Mouse (Mus musculus) cerebellum, adult 8-10 months (tissue): ENCODE data around the gene Kirrel3.
A peak's percentile ranks its signal among the peaks of the same experiment; 100 is the strongest.

Experiments
- DNase-seq: peaks from one replicate; pipeline ENCODE4 v3.0.0; 2022

Gene Kirrel3

GRCm38 (mm10) chr9:34837700-34838462 is 352.2 kb downstream of the Kirrel3 start:
- DNase-seq: no peak

- DNase-seq: no peak
Measured at GRCm38 (mm10) chr9:34843275-34843965, 357.7 kb downstream of the Kirrel3 start.

DNA sequence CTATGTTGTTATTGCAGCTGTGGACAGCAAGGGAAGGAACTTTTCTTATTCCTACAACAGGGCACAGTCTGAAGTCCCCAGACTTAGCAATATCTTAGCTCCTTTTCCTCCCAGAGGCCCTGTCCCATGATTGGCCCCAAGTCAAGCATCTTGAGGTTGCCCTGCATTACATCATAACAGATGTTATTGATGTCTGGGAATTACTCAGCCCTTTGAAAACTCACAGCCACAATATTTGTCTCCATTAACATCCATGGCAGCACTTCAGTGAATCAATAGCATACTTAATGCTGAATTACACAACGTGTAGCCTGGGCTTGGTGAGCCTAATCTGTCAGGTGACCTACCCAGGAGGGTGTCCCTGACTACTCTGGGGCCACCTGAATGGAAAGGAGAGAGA is 360.7 kb downstream of the Kirrel3 start:
- DNase-seq: no peak

DNA sequence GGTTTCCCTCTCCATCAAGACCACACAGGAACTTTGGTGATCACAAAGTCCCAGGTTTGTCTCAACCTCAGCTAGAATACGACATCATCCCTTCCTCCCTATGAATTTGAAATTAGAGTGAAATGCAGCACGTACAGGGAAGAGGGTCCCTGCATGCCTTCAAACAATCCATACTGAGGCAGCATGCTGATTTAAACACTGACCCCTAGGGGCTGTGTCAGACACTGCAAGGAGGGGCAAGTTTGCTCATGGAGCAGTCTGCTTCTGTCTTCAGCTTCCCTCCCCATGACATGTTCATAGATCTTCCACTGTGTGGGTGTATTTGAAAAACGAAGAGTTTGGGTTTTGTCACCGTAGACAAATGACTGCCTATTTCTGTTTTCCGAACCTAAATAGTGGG is 362.0 kb downstream of the Kirrel3 start:
- DNase-seq: no peak

- DNase-seq: no peak
Measured at GRCm38 (mm10) chr9:34851136-34851535, 365.4 kb downstream of the Kirrel3 start.

GRCm38 (mm10) chr9:34857575-34857974 is 371.9 kb downstream of the Kirrel3 start:
- DNase-seq: no peak

- no peak for DNase-seq
Measured at GRCm38 (mm10) chr9:34858071-34858470, 372.4 kb downstream of the Kirrel3 start.

DNA sequence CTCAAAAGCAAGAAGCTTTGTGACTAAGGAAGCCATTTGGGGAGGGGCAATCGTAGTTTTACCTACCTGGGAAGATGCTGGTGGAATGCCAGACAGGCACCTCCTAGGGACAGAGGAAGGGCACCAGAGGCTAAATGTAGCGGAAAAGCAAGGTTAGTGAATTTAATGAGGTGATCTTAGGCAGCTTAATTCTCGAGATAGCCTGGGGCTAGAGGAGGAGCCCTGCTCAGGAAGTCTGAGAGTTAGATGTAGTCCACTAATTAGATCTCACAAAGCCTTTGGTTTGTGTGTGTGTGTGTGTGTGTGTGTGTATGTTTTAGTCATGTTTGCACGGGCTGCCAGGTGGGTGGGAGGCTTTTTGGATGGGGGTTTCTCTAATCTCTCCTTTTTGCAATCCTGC is 375.2 kb downstream of the Kirrel3 start:
- no peak for DNase-seq

DNA sequence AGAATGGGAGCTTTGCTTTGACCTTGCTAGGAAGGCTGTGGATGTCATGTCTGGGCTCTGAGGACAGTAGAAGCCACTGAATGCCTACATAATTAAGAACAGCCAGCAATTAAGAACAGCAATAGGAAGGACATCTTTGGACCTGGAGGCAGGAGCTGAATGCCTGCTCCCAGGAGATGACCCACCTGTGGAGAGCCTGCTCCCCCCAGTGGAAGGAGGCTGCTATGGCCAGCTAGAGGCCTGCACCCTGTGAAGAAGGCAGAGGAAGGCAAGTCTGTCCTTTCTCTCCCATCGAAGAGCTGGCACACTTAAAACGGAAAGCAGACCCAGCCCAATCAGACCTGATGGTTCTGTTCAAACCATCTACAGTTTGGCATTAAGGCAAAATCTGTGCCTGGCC is 376.1 kb downstream of the Kirrel3 start:
- DNase-seq: peak; percentile 76

- no peak for DNase-seq
Measured at GRCm38 (mm10) chr9:34865606-34866005, 379.9 kb downstream of the Kirrel3 start.

DNA sequence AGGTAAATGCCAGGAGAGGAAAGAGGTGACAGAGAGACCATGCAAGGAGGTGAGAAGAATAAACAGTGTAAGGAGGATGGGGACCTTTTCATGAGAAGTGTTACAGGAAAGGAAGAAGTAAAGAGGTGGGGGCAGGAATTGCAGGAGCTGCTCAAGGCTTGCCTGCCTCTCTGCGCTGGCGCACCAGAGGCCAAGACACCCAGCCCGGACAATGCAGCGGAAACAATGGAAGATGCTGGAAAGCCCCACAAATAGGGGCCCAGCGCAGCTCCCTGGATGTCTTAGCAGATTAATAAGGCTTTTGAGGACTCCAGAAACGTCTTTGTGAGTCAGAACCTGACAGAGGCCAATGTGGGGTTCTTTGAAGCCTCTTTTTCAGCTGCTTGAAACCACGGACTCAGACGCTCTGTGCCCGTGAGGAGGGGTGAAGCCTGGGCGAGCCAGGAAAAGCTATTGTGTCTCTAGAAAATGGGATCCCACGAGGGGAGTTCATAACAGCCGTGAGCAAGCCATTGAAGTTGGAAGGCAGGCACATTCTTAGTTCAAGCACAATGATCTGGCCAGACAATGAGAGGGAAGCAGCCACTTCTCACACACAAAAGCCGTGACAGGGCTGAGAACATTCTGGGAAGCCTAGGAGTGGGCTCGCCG is 385.7 kb downstream of the Kirrel3 start:
- DNase-seq: no peak

DNA sequence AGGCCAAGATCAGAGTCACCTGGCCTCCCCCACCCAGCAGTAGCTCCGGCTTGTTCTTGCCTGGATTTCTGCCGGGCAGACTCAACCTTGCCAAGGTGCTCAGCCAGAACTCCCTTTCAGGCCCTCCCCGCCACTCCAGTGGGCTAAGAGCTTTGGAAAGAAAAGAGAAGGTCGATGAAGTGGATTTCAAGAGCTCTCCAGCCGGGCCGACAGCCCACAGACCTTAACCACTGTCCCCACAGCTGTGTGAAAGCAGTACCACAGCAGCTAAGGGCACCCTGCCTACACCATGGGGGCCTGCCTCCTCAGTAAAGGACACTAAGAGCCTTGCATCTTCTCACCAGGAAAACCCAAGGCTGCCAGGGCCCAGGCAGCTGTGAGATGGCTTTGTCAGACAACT is 389.5 kb downstream of the Kirrel3 start:
- DNase-seq: no peak

GRCm38 (mm10) chr9:34877186-34877585 is 391.5 kb downstream of the Kirrel3 start:
- DNase-seq: no peak

DNA sequence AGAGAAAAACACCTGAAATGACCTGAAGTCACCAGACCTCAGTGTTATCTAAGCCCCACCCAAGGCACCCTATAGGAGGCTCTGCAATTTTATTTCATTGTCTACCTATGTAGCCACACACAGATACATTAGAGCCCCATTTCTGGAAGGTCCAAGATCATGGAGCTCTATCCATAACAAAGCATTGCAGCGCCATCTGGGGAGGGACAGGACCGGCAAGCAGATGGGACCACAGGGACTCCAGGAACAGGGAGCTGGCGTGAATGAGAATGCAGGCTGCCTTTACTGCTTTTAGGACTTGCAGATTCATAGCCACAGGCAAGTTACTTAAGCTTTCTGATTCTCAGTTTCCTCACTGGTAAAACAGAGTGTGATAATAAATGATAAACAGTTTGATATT is 392.1 kb downstream of the Kirrel3 start:
- DNase-seq: peak; percentile 67

GRCm38 (mm10) chr9:34881750-34882149 is 396.1 kb downstream of the Kirrel3 start:
- DNase-seq: no peak

DNA sequence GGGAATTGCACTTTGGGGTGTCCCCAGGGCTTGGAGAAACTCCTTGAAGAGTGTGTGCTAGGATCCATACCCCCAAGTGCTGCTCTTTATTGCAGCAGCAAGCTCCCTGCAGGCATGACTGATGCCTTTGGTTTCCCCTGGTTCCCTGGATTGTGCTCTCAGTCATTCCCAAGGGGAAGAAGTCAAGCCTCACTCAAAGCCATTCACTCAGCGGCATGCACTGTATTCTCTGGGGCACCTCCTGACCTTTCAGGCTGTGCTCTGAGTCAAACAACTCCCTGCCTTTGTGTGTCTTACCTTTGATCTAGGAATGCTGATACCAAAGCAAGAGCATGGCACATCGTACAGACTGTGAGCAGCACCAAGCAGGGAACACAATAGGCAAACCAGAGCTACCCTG is 396.5 kb downstream of the Kirrel3 start:
- DNase-seq: no peak

DNA sequence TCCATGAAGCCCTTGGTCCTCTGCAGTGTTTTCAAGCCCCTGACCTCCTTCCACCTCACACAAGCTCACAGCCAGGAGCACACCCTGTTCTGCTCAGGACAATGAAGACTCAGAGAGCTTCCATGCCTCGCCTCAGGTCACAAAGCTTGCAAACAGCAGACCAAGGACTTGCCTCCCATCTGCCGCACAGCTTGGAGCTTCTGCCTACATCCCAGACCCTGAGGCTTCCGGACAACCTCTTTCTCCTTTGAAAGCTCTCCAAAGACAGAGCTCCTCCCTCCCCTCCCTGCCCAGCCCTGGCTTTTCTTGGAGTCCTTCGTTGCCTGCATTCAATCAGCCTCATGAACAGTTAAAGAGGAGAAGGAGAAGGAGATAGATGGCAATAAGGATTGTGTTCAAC is 397.4 kb downstream of the Kirrel3 start:
- DNase-seq: peak; percentile 65

- no peak for DNase-seq
Measured at GRCm38 (mm10) chr9:34884325-34884724, 398.6 kb downstream of the Kirrel3 start.

DNA sequence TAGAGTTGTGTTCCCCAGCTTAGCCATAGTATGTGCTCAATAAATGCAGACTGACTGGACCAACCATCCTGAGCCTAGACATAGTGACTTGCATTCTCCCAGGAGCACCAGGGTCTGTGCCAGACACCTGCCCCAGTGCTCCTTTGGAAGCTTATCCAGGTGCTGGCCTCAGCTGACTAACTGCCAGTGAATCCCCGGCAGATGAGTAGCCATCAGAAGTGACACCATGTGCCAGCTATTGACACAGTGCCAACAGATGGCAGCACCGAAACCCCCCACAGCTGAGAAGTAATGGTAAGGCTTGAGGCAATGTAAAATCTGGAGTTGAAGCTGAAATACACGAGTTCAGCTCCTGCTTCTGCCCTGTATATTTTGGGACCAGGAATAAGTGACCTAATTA is 399.2 kb downstream of the Kirrel3 start:
- no peak for DNase-seq

DNA sequence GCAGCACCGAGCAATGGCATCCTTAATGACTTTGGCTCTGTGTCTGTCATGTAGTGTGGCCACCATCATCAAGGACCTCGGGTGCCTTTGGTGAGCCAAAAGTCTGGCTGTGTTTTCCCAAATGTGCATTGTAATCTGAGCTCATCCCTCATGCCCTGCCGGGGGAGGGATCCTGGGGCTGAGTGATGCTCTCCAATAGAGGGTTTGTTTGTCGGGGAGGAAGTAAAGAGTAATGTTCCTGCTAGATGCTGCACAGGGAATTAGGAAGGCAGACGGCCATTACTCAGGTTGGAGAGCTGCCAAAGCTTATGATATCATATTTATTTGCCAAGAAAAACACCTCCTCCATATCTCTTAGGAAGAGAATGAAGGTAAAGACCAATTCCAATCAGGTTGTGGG is 401.1 kb downstream of the Kirrel3 start:
- DNase-seq: peak; percentile 73

GRCm38 (mm10) chr9:34887196-34887595 is 401.5 kb downstream of the Kirrel3 start:
- peak; percentile 56 for DNase-seq

DNA sequence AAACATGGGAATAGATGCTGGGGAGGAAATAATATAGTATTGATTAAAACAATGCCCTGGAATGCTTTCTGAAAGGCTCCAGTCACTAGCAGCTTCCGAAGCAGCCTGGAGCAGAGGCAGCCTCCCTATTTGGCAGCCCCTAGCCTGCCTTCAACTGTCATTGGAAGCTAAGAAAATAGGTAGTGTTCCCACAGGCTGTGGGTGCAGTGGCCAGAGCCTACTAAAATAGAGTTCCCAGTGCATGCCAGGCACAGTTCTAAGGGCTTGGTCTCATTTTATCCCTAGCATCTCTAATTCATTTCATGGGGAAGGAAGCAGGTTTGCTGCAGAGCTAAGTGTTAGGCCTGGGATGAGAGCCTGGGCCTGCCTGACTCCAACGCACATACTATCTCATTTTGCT is 402.6 kb downstream of the Kirrel3 start:
- no peak for DNase-seq

- DNase-seq: no peak
Measured at GRCm38 (mm10) chr9:34901216-34901615, 415.5 kb downstream of the Kirrel3 start.

DNA sequence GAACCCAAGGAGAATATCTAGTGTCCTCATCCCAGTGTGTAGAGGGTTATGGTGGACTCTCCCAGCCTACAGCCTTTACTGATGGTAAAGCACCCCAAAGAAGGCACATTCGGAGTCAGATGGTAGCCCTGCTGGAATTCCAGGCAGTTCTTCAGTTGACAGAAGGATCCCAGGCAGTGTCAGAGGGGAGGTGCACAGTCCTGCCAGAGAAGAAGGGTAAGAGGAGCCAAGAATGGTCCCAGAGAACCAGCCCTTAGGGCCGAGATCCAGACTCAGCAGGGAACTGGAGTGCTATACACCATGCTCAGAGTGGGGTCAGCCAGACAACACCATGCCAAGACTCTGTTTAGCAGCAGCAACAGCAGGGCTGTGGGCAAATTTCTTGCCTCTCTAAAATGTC is 416.2 kb downstream of the Kirrel3 start:
- peak; percentile 87 for DNase-seq
